Mouse (Mus musculus): ENCODE measurements around the gene Myo1d. TPM values are rescaled to one million over a fixed set of nuclear protein-coding genes. Genes with fewer than 3 reads are reported as not detected.
A peak's percentile ranks its signal among the peaks of the same experiment; 100 is the strongest.

Gene Myo1d
- polyA plus RNA-seq, 1 experiment from 2014 or later = 26.4 TPM

DNA sequence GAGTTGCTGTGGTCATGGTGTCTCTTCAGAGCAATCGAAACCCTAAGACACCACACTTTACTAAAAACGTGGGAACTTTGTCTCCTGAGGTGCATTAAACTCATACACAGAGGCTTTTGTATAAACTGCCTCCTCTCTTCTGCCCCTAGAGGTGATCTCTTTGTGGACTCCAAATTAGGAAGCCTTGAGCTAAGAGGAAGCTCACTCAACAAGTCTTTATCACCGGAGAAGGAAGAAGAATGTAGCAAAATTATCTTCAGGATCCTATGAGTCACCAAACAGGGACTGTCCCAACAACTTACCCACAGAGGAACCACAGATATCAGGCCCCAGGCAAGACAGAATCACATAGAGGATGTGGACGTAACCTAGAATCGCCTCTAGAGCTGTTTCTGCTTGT, 5.8 kb upstream of the Myo1d start:
- no peak overlapping the region for H3K27ac ChIP-seq (ENCODE audit: low read length)
- no peak overlapping the region for H3K4me3 ChIP-seq (ENCODE audit: low read depth, low read length)
- H3K4me2 ChIP-seq (replicated peaks; ENCODE audit: low read depth, low read length) = no peak overlapping the region
- H3K27me3 ChIP-seq (replicated peaks; ENCODE audit: insufficient read depth, low read length) = no peaks in the 10 kb centered on the region
- H3K4me1 ChIP-seq (ENCODE audit: insufficient read depth, low read depth, low read length) = no peaks in the 10 kb centered on the region
- H3K9ac ChIP-seq (replicated peaks; ENCODE audit: low read depth) = no peak overlapping the region
- ATAC-seq (no peak), DNase-seq (ENCODE audit: low spot score) (no peak)
- no peaks in the 10 kb centered on the region for H3K36me3 ChIP-seq (ENCODE audit: insufficient read depth, low read length)
- 72% methylated on average over 5 of the region's 5 CpGs for WGBS
- TF ChIP-seq EP300 (IDR thresholded peaks at IDR 0.05) = no peak
- TF ChIP-seq CTCF (IDR thresholded peaks at IDR 0.05) = peak; percentile 31
- H3K9me3 ChIP-seq (ENCODE audit: low read length) = no peaks in the 10 kb centered on the region

DNA sequence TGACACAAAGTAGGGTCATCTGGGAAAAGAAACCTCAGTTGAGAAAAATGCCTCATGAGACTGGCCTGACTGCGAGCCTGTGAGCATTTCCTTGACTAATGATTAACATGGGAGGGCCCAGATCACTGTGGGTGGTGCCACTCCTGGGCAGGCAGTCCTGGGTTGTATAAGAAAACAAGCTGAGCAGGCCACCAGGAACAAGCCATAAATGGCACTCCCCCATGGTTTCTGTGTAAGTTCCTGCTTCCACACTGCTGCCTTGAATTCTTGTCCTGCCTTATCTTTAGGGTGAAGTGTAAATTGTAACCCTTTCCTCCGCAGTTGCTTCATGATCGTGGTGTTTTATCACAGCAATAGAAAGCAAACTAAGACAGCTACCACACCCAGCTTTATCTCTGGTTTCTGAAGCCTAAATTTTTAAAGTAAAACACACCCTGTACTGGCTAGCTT, 4.5 kb upstream of the Myo1d start:
- WGBS = 22% methylated on average over 3 of the region's 3 CpGs
- H3K4me2 ChIP-seq (replicated peaks; ENCODE audit: low read depth, low read length) = no peak overlapping the region

DNA sequence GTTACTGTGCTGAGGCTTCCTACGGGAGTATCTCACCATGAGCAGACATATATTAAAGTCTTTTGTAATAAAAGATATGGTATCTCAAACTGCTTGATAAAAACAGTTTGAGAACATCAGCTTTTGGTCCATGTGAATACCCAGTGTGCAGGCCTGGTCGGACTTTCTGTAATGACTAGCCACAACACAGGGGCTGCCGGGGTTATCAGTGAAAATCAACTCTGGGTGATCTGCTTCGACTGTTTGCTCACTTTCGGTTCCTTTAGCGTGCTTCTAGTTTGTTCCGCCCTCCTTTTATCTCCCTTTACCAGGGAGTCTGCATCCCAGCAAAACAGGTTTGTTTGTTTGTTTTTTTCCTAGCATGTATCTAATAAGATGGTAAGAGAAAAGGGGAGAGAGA, 3.6 kb upstream of the Myo1d start:
- Histone ChIP-seq H3K4me1 (ENCODE audit: insufficient read depth, low read depth, low read length) (no peaks in the 10 kb centered on the region), H3K27me3 (replicated peaks; ENCODE audit: insufficient read depth, low read length) (no peaks in the 10 kb centered on the region), H3K4me2 (replicated peaks; ENCODE audit: low read depth, low read length) (no peak overlapping the region), H3K36me3 (ENCODE audit: insufficient read depth, low read length) (no peaks in the 10 kb centered on the region), H3K9me3 (ENCODE audit: low read length) (no peaks in the 10 kb centered on the region), H3K27ac (ENCODE audit: low read length) (0 out of 2 replicates have a peak overlapping the region, but pooled peaks have one; percentile 72), H3K4me3 (ENCODE audit: low read depth, low read length) (no peak overlapping the region), H3K9ac (replicated peaks; ENCODE audit: low read depth) (no peak overlapping the region)
- DNase-seq (ENCODE audit: low spot score) = no peak
- 41% methylated on average over 7 of the region's 7 CpGs for WGBS
- ATAC-seq = no peak
- TF ChIP-seq CTCF (IDR thresholded peaks at IDR 0.05) (no peak), EP300 (IDR thresholded peaks at IDR 0.05) (no peak)

More for the DNA sequence above, 4.5 kb upstream of the Myo1d start:
- no peaks in the 10 kb centered on the region for H3K36me3 ChIP-seq (ENCODE audit: insufficient read depth, low read length)
- peak overlapping the region; percentile 72 for H3K27ac ChIP-seq (ENCODE audit: low read length)
- ATAC-seq (peak; percentile 51), DNase-seq (ENCODE audit: low spot score) (peak; percentile 85)
- H3K4me1 ChIP-seq (ENCODE audit: insufficient read depth, low read depth, low read length) = no peaks in the 10 kb centered on the region
- no peak overlapping the region for H3K4me3 ChIP-seq (ENCODE audit: low read depth, low read length)
- H3K9me3 ChIP-seq (ENCODE audit: low read length) = no peaks in the 10 kb centered on the region
- 0 out of 2 replicates have a peak overlapping the region, but pooled peaks have one; percentile 12 for H3K9ac ChIP-seq (replicated peaks; ENCODE audit: low read depth)
- TF ChIP-seq EP300 (IDR thresholded peaks at IDR 0.05) = no peak; the same call in 1 of the 2 replicates
- TF ChIP-seq CTCF (IDR thresholded peaks at IDR 0.05) = no peak
- no peaks in the 10 kb centered on the region for H3K27me3 ChIP-seq (replicated peaks; ENCODE audit: insufficient read depth, low read length)

DNA sequence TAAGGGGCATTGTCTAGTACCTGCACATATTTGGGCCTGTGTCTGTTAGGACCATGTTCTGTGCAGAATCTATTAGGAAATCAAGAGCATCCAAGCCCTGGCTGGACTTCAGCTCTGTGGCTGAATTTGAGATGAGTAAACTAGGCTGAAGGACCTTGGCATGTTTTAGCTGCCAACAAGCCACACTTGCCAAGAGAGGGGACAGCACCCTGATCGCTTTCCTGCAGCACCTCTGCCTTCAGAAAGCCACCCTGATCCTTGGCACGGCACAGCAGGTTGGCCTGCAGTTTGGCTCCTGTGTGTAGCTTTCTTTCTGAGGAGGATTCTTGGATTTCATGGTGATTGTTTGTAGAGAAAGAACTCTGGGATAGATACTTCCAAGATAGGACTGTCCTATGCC, 1.7 kb upstream of the Myo1d start:
- 75% methylated on average over 2 of the region's 2 CpGs for WGBS
- Histone ChIP-seq H3K4me2 (replicated peaks; ENCODE audit: low read depth, low read length) (no peak overlapping the region), H3K9ac (replicated peaks; ENCODE audit: low read depth) (no peak overlapping the region), H3K4me3 (ENCODE audit: low read depth, low read length) (no peak overlapping the region), H3K9me3 (ENCODE audit: low read length) (no peaks in the 10 kb centered on the region), H3K27ac (ENCODE audit: low read length) (no peak overlapping the region), H3K4me1 (ENCODE audit: insufficient read depth, low read depth, low read length) (no peaks in the 10 kb centered on the region), H3K27me3 (replicated peaks; ENCODE audit: insufficient read depth, low read length) (no peaks in the 10 kb centered on the region), H3K36me3 (ENCODE audit: insufficient read depth, low read length) (no peaks in the 10 kb centered on the region)
- ATAC-seq (no peak), DNase-seq (ENCODE audit: low spot score) (no peak)
- no peak for TF ChIP-seq CTCF (IDR thresholded peaks at IDR 0.05)
- no peak for TF ChIP-seq EP300 (IDR thresholded peaks at IDR 0.05)

DNA sequence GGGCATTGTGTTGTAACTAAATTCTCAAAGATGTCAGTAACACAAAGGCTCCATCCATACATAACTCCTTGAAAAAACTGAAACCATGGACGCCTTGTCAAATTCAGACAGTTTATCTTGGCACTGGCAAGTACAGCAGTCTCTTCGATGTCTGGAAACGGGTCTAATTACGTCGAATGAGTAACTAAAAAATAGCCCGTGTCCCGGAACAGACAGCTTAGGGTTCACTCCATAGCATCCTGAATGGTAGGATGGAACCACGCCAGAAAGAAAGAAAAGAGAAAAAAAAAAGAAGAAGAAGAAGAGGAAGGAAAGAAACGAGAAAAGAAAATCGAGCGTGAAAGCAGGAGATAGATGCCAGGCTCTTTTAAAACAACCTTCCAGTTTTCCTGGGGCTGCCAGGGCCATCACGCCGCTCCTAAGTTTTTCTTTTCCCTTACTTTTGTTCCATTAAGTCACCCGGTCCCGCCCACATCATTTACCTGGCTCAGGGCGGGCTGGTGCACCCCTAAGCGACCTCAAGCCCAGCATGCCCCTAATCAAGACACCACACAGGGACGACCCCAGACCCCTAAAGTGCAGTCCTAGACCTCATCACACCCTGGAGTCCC, 804 bp downstream of the Myo1d start:
- H3K27ac ChIP-seq (ENCODE audit: low read length) = peak overlapping the region; percentile 95
- H3K4me3 ChIP-seq (ENCODE audit: low read depth, low read length) = peak overlapping the region; percentile 61
- peak; percentile 11 for ATAC-seq
- peak overlapping the region; percentile 45 for H3K9ac ChIP-seq (replicated peaks; ENCODE audit: low read depth)
- no peaks in the 10 kb centered on the region; the same call in 1 of the 2 replicates for H3K4me1 ChIP-seq (ENCODE audit: insufficient read depth, low read depth, low read length)
- H3K9me3 ChIP-seq (ENCODE audit: low read length) = no peaks in the 10 kb centered on the region
- TF ChIP-seq CTCF (IDR thresholded peaks at IDR 0.05) (no peak), EP300 (IDR thresholded peaks at IDR 0.05) (no peak)
- H3K36me3 ChIP-seq (ENCODE audit: insufficient read depth, low read length) = no peaks in the 10 kb centered on the region
- H3K27me3 ChIP-seq (replicated peaks; ENCODE audit: insufficient read depth, low read length) = no peaks in the 10 kb centered on the region
- peak; percentile 62 for DNase-seq (ENCODE audit: low spot score)
- WGBS = under 1% methylated on average over 18 of the region's 18 CpGs
- H3K4me2 ChIP-seq (replicated peaks; ENCODE audit: low read depth, low read length) = peak overlapping the region; percentile 80

DNA sequence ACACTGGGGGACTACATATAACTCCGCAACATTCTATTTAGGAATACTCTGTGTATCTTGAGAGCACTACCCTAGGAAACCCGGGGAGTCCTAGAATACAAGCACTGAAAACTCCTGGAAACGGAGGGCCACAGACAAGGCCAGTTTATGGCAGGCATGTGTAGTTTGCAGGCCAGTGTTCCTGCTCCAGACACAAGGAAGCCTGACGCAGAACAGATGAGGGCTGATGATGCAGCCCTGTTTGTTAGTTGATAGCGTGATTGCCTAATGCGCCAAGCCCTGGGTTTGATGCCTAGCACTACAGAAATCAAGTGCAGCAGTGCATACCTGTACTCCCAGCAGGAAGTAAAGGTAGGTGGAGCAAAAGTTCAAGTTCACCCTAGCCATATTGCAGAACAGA, 1.7 kb downstream of the Myo1d start:
- no peak overlapping the region for H3K9ac ChIP-seq (replicated peaks; ENCODE audit: low read depth)
- ATAC-seq = no peak
- peak overlapping the region; percentile 38 for H3K4me2 ChIP-seq (replicated peaks; ENCODE audit: low read depth, low read length)
- no peaks in the 10 kb centered on the region; the same call in 1 of the 2 replicates for H3K4me1 ChIP-seq (ENCODE audit: insufficient read depth, low read depth, low read length)
- DNase-seq (ENCODE audit: low spot score) = peak; percentile 72
- H3K36me3 ChIP-seq (ENCODE audit: insufficient read depth, low read length) = no peaks in the 10 kb centered on the region
- no peak for TF ChIP-seq EP300 (IDR thresholded peaks at IDR 0.05)
- TF ChIP-seq CTCF (IDR thresholded peaks at IDR 0.05) = no peak
- H3K27ac ChIP-seq (ENCODE audit: low read length) = peak overlapping the region; percentile 54; the same call in 1 of the 2 replicates
- H3K9me3 ChIP-seq (ENCODE audit: low read length) = no peaks in the 10 kb centered on the region
- peak overlapping the region; percentile 61; the same call in 1 of the 2 replicates for H3K4me3 ChIP-seq (ENCODE audit: low read depth, low read length)
- H3K27me3 ChIP-seq (replicated peaks; ENCODE audit: insufficient read depth, low read length) = no peaks in the 10 kb centered on the region
- 58% methylated on average over 6 of the region's 6 CpGs for WGBS
